Mouse (Mus musculus) hindbrain, embryonic 11.5 days (tissue): ENCODE measurements around the gene Zfp932. TPM values are rescaled to one million over a fixed set of nuclear protein-coding genes. Genes with fewer than 3 reads are reported as not detected.
"Not testable (repeated sequence)": the region's sequence is repeated elsewhere in the genome, so short reads cannot be mapped to it uniquely, and the experiment has no call there.

ENCODE experiments used
- ATAC-seq: fragments of 200-750 bp; cut with Nextera tagmentation; 2 replicates; pipeline ENCODE4 v1.8.0; 2017; ENCODE audit warnings: mild to moderate bottlenecking, moderate TSS enrichment, moderate library complexity; ENCODE audit not compliant: low FRiP score
- DNase-seq: peaks from one replicate; pipeline ENCODE4 v3.0.0-alpha.2; 2015; ENCODE audit warnings: low spot score
- H3K27ac ChIP-seq: fragments of 300-500 bp; sonication (generic); 2 replicates; pipeline ENCODE4 v1.5.1; 2014; ENCODE audit warnings: mild to moderate bottlenecking, low read depth, low read length
- H3K27me3 ChIP-seq: fragments of 300-500 bp; sonication (generic); 2 replicates; pipeline ENCODE4 v1.6.1; 2014; ENCODE audit warnings: mild to moderate bottlenecking, low read length, moderate library complexity, mixed read lengths; ENCODE audit not compliant: control insufficient read depth, insufficient read depth
- H3K36me3 ChIP-seq: fragments of 300-500 bp; sonication (generic); 2 replicates; pipeline ENCODE4 v1.6.1; 2014; ENCODE audit warnings: mild to moderate bottlenecking, low read length, moderate library complexity, mixed read lengths; ENCODE audit not compliant: control insufficient read depth, insufficient read depth
- H3K4me1 ChIP-seq: fragments of 300-500 bp; sonication (generic); replicated peaks from 2 replicates; pipeline ENCODE4 v1.6.1; 2014; ENCODE audit warnings: low read length, mixed read lengths; ENCODE audit not compliant: control insufficient read depth, insufficient read depth
- H3K4me2 ChIP-seq: fragments of 300-500 bp; sonication (generic); replicated peaks from 2 replicates; pipeline ENCODE4 v1.6.1; 2014; ENCODE audit warnings: mild to moderate bottlenecking, low read depth, low read length
- H3K4me3 ChIP-seq: fragments of 300-500 bp; sonication (generic); 2 replicates; pipeline ENCODE4 v1.5.1; 2014; ENCODE audit warnings: low read depth, low read length
- H3K9ac ChIP-seq: fragments of 300-500 bp; sonication (generic); 2 replicates; pipeline ENCODE4 v1.6.1; 2014; ENCODE audit warnings: low read depth, low read length
- H3K9me3 ChIP-seq: fragments of 300-500 bp; sonication (generic); 2 replicates; pipeline ENCODE4 v1.6.1; 2016; ENCODE audit warnings: low read length; ENCODE audit not compliant: control insufficient read depth
- WGBS: fragments of 180-500 bp; shearing (Covaris S2); extraction: QIAGEN DNeasy Blood & Tissue Kit; methylation state at CpG from one replicate; pipeline ENCODE4 v1.1.7; 2014; 5-methylcytosine and 5-hydroxymethylcytosine counted together
- polyA plus RNA-seq: library from polyadenylated mRNA; unstranded; fragments of >200 nt; fragmentation: Nextera tagmentation; extraction: Ambion mirVana; gene quantifications from 2 replicates; pipeline ENCODE4 v1.2.1, GENCODE M21; 2014

The Zfp932 gene
- polyA plus RNA-seq: 21.2 and 24.4 TPM in 2 replicates

DNA sequence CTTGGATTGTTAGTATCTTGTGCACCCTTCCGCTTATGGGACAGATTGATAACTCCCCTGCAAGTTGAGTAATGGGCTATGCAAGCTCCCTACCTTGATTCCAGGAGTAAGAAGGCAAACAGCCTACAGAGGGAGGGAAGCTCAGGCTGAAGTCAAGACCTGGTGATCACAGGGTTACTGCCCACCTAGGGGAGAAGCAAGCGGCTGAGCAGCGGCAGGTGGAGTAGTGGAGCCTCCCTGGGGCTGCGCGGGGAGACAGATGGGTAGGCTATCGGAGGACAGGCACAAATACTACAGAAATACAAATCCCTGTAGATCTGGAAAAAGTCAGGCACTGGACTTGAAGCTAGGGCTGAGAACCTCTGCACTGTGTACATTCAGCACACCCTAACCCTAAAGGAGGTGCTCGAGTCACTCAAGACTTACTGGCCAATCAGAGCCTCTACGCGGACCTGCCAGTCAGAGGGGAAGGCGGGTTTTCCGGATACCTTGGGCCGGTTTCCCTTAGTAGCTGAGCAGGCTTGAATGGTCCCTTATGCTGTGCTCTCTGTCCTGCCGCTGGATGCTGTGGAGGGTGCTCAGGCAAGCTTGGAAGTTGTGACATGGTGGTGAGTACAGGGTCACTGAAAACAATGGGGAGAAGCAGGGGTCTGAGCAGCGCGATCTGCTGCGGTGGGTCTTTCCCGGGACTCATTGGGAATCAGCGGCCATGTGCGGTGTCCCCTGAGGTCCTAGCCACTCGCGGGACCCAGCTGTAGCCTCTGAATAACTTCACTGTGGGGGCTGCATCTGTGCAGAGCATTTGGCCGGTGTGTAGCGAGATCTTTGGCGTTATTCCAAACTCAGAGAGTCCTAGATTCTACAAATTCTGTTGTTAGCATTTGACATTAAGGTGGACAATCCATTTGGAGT, at the start of gene Zfp932:
Zfp932 (plus strand) TSS at position 496 of the 912 bp plus-strand sequence.
- not testable (repeated sequence) for H3K4me3 ChIP-seq, H3K4me1 ChIP-seq, H3K27me3 ChIP-seq, ATAC-seq, H3K4me2 ChIP-seq, H3K9me3 ChIP-seq, H3K27ac ChIP-seq, DNase-seq, H3K36me3 ChIP-seq, H3K9ac ChIP-seq
- whole genome bisulfite sequencing: no CpG with 5 or more reads among the region's 24 CpGs

DNA sequence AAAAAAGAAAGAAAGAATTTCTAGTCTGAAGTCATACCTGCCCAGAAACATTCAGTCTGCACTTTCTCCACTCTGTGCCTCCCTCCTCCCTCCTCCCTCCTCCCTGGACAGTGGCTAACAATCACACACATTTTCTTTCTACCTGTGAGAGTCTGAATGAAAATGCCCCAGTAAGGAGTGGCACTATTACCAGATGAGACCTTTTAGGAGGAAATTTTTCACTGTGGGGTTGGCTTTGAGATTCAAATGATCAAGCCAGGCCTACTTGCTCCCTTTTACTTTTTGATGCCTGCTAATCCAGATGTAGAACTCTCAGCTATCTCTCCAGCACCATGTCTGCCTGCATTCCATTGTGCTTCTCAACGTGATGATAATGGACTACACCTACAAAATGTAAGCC, 46.0 kb upstream of the Zfp932 start:
- no CpG with 5 or more reads among the region's 1 CpGs for WGBS
- Histone ChIP-seq H3K4me3 (no peak overlapping the region), H3K9ac (no peak overlapping the region), H3K36me3 (no peaks in the 10 kb centered on the region), H3K4me1 (no peaks in the 10 kb centered on the region), H3K4me2 (no peak overlapping the region), H3K9me3 (no peaks in the 10 kb centered on the region), H3K27me3 (no peaks in the 10 kb centered on the region), H3K27ac (no peak overlapping the region)
- DNase-seq (no peak), ATAC-seq (no peak)

DNA sequence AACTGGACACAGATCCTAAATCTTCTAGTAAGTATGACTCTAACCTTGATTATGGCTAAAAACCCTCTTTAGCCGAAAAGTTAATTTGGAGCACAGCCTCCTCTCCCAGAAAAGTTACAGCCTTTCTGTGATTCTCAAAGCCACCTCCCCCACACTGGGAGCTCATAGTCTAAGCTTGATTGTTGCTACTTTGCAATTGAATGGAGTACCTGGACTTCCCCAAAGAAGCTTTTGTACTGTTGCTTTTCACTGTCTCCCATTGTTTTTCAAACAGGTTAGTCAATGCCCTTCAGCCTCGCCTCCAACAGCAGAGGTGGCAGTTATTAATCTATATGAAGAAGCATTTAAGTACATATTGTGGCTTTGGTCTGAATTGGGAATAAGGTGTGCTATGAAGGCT, 15.6 kb upstream of the Zfp932 start:
- H3K27ac ChIP-seq, H3K9me3 ChIP-seq, H3K4me2 ChIP-seq, H3K4me1 ChIP-seq, H3K36me3 ChIP-seq, ATAC-seq, H3K27me3 ChIP-seq, DNase-seq, H3K4me3 ChIP-seq, H3K9ac ChIP-seq: not testable (repeated sequence)
- no CpG with 5 or more reads among the region's 2 CpGs for WGBS

DNA sequence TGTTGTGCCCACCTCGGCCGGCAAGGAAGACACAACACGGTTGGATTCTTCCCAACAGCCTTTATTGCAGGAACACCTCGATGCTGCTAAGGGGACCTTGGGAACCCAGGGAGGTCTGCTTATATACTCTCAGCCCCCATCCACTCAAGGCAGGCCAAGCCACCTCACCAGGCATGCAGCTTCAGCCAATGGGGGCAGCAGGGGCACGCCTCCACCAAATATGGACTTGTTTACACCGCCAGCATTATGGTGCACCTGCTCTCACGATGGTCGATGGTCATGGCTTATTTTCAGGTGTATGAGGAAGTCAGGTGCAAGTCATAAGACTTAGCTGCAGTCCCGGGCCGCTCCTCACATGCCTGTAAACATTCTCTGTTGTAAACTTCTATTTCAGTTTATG, 860 bp upstream of the Zfp932 start:
- H3K9me3 ChIP-seq, H3K27me3 ChIP-seq, H3K9ac ChIP-seq, H3K4me2 ChIP-seq, H3K36me3 ChIP-seq, ATAC-seq, H3K27ac ChIP-seq, H3K4me1 ChIP-seq, H3K4me3 ChIP-seq, DNase-seq: not testable (repeated sequence)
- no CpG with 5 or more reads among the region's 10 CpGs for WGBS

DNA sequence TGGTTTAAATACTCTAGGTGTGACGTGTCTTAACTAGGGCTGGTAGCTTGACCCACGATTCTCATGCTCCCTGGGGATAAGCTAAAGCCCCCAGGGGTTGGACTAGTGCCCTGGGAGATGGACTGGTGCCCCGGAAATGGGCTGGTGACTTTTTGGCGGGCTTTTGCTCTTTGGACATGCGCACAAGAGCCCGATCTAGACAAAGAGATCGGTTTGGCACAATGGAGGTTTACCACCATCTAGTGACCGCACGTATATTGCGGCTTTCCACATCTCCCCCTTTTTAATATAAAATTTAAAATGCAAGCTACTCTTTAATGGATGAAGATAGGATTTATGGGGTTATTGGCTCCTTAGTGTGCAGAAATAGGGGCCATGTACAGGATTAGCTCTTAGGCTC, 19.5 kb downstream of the Zfp932 start:
- ATAC-seq, H3K4me3 ChIP-seq, H3K27ac ChIP-seq, H3K4me1 ChIP-seq, DNase-seq, H3K9me3 ChIP-seq, H3K4me2 ChIP-seq, H3K9ac ChIP-seq, H3K36me3 ChIP-seq, H3K27me3 ChIP-seq: not testable (repeated sequence)
- 88% methylated on average over 10 of the region's 10 CpGs for WGBS

DNA sequence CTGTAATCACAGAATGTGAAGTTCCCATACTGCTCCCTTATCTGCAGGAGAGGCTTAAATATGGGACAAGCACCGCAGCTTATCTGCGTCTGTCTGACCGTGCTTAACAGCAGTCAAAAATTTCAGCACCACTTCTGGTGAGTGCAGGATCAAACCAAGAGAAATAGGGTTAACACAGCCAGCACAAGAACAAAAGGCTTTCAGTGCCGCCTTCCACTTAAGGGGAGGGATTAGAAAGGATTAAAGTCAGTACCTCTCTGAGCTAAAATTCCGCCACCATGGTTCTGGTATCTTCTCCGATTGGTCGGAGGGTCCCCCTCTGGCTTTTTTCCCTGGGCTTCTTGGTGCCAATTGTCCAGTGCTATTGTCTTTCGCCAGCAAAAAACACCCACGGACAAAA, 27.0 kb downstream of the Zfp932 start:
- Histone ChIP-seq H3K9ac (no peak overlapping the region), H3K4me2 (no peak overlapping the region), H3K27ac (no peak overlapping the region), H3K4me1 (no peaks in the 10 kb centered on the region), H3K36me3 (no peaks in the 10 kb centered on the region), H3K27me3 (no peaks in the 10 kb centered on the region), H3K4me3 (no peak overlapping the region), H3K9me3 (peaks cover 2% of the 10 kb centered on the region; the same call in 1 of the 2 replicates)
- ATAC-seq: peak; percentile 30; the same call in 1 of the 2 replicates
- peak; percentile 3 for DNase-seq
- WGBS: 54% methylated on average over 9 of the region's 9 CpGs

DNA sequence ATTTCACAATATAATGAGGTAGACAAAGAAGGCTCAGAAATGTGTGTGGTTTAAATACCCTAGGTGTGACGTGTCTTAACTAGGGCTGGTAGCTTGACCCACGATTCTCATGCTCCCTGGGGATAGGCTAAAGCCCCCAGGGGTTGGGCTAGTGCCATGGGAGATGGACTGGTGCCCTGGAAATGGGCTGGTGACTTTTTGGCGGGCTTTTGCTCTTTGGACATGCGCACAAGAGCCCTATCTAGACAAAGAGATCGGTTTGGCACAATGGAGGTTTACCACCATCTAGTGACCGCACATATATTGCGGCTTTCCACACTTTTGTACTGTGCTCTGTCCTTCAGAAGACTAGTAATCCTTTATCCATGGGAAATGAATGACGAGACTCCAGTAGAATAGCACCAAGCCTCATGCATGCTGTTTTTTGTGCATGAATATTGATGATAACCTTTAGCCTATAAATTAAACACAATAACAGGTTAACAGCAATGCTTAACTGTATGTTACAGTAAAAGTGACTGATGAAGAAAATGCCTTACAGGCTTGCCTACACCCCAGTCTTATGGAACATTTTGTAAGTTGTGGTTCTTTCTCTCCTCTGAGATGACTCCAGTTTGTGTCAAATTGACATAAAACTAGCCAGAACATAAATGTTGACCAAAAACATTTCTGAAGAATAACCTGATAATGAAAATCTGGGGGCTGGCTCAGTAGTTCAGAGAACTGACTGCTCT, 27.5 kb downstream of the Zfp932 start:
- H3K4me1 ChIP-seq, H3K36me3 ChIP-seq, H3K27me3 ChIP-seq, H3K4me3 ChIP-seq, H3K27ac ChIP-seq, H3K4me2 ChIP-seq, H3K9me3 ChIP-seq, H3K9ac ChIP-seq: not testable (repeated sequence)
- ATAC-seq (peak; percentile 75), DNase-seq (peak; percentile 57)
- 54% methylated on average over 8 of the region's 8 CpGs for WGBS

DNA sequence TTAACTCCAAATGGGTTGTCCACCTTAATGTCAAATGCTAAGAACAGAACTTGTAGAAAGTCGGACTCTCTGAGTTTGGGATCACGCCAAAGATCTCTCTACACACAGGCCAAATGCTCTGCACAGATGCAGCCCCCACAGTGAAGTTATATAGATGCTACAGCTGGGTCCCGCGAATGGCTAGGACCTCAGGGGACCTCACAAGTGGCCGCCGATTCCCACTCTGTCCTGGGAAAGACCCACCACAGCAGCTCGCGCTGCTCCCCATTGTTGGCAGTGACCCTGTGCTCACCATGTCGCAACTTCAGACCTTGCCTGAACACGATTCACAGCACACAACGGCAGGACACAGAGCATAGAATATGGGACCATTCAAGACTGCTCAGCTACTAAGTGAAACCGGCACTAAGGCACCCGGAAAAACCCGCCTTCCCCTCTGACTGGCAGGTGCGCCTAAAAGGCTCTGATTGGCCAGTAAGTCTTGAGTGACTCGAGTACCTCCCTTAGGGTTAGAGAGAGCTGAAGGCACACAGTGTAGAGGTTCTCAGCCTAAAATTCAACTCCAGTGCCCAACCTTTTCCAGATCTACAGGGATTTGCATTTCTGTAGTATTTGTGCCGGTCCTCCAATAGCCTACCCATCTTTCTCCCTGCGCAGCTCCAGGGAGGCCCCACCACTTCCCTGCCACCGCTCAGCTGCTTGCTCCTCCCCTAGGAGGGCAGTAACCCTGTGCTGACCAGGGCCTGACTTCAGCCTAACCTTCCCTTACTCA, 61.5 kb downstream of the Zfp932 start:
- DNase-seq: peak; percentile 75
- H3K9ac ChIP-seq: peak overlapping the region; percentile 70
- H3K4me2 ChIP-seq: peak overlapping the region; percentile 36
- WGBS: 4% methylated on average over 19 of the region's 19 CpGs
- H3K4me1 ChIP-seq: no peaks in the 10 kb centered on the region
- peak; percentile 98 for ATAC-seq
- H3K9me3 ChIP-seq: no peaks in the 10 kb centered on the region
- H3K36me3 ChIP-seq: no peaks in the 10 kb centered on the region
- H3K27ac ChIP-seq: 0 out of 2 replicates have a peak overlapping the region, but pooled peaks have one; percentile 13
- no peaks in the 10 kb centered on the region for H3K27me3 ChIP-seq
- peak overlapping the region; percentile 51 for H3K4me3 ChIP-seq
